In the genomic region with DNA sequence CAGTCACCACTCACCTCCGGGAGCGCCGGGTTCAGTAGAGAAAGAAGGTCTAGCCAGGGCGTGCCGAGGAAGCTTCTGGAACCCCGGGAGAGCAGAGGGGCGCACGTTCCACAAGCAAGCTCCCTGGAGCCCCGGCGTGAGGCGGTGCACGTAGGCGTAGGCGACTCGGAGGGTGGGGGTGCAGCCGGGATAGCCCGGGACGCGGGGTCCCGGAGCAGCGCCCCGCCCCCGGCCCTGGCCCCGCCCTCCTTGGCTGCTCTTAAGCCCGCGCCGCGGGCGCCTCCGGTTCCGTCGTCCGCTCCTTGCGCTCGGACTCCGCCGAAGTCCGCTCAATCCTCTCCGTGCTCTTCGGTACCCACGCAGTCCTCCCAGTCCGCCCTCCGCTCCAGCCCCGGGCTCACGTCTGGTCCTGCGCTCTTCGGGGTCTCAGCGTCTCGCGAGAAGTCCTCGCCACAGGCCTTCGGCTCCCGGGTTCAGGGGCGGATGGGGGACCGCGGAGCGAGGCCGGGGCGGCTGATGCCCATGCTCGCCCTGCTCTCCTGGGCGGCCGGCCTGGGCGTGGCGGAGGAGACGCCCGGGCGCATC, we compare ENCODE assay signal across 8 mouse cellular contexts. TPM values are rescaled to one million over a fixed set of nuclear protein-coding genes. Genes with fewer than 3 reads are reported as not detected.
A peak's percentile ranks its signal among the peaks of the same experiment; 100 is the strongest.
DNase-seq lines count a peak whose midpoint lies in the region; ATAC-seq lines count a peak whose summit lies in the region.

A gene (plus strand): TSS at position 247 of the 585 bp plus-strand sequence.

- no peaks in the 10 kb centered on the region for H3K9me3 ChIP-seq in erythroblast, embryonic 14.5 days (ENCODE audit: control insufficient read depth, low read length)
- H3K9me3 ChIP-seq in limb, embryonic 12.5 days: no peaks in the 10 kb centered on the region
- no peaks in the 10 kb centered on the region for H3K9me3 ChIP-seq in midbrain, embryonic 12.5 days

- peaks cover 20% of the 10 kb centered on the region for H3K27me3 ChIP-seq in erythroblast, embryonic 14.5 days (ENCODE audit: control insufficient read depth)
- no peaks in the 10 kb centered on the region for H3K27me3 ChIP-seq in limb, embryonic 12.5 days
- no peaks in the 10 kb centered on the region for H3K27me3 ChIP-seq in midbrain, embryonic 12.5 days

- H3K4me3 ChIP-seq in erythroblast, embryonic 14.5 days (replicated peaks): peak within 1 kb of the TSS; percentile 55
- H3K4me3 ChIP-seq in limb, embryonic 12.5 days (replicated peaks): peak within 1 kb of the TSS; percentile 79
- H3K4me3 ChIP-seq in midbrain, embryonic 12.5 days: peak within 1 kb of the TSS; percentile 66

- DNase-seq in embryo, embryonic 10 days (ENCODE audit: low spot score): peak; percentile 82
- peak; percentile 75 for DNase-seq in gastrocnemius, postnatal 14 days
- peak; percentile 52 for DNase-seq in induced T-regulatory cell, adult 2 months (ENCODE audit: low read depth)
- peak; percentile 44 for DNase-seq in skeletal muscle tissue, adult 2 months (ENCODE audit: low read depth, low spot score)

- H3K4me2 ChIP-seq in limb, embryonic 12.5 days: peak within 1 kb of the TSS; percentile 63
- peak within 1 kb of the TSS; percentile 79 for H3K4me2 ChIP-seq in midbrain, embryonic 12.5 days (replicated peaks)

- H3K27ac ChIP-seq in limb, embryonic 12.5 days: peak within 1 kb of the TSS; percentile 95
- peak within 1 kb of the TSS; percentile 64 for H3K27ac ChIP-seq in midbrain, embryonic 12.5 days (replicated peaks)

- intact Hi-C loops in gastrocnemius, postnatal 14 days (cut with DNase I; ENCODE audit: low total_unique reads): no loop called here

- under 1% methylated on average over 65 of the region's 67 CpGs for WGBS in limb, embryonic 12.5 days
- 0% methylated on average over 45 of the region's 67 CpGs for WGBS in midbrain, embryonic 12.5 days

- no peak for ATAC-seq in erythroblast, adult 5-6 weeks (replicated peaks; ENCODE audit: low FRiP score, poor library complexity, severe bottlenecking)
- ATAC-seq in limb, embryonic 12.5 days (ENCODE audit: insufficient number of reproducible peaks, insufficient read depth, low FRiP score, low TSS enrichment, low read depth): peak; percentile 94
- peak; percentile 94 for ATAC-seq in midbrain, embryonic 12.5 days (ENCODE audit: low FRiP score, low read depth)

- peaks cover 10% of the 10 kb centered on the region for H3K4me1 ChIP-seq in erythroblast, embryonic 14.5 days (ENCODE audit: control insufficient read depth)
- H3K4me1 ChIP-seq in limb, embryonic 12.5 days (replicated peaks): peaks cover 49% of the 10 kb centered on the region
- H3K4me1 ChIP-seq in midbrain, embryonic 12.5 days: peaks cover 17% of the 10 kb centered on the region

- H3K9ac ChIP-seq in limb, embryonic 12.5 days (replicated peaks): peak within 1 kb of the TSS; percentile 89
- H3K9ac ChIP-seq in midbrain, embryonic 12.5 days (replicated peaks): peak within 1 kb of the TSS; percentile 84

- H3K36me3 ChIP-seq in erythroblast, embryonic 14.5 days (ENCODE audit: control insufficient read depth): no peaks in the 10 kb centered on the region
- H3K36me3 ChIP-seq in limb, embryonic 12.5 days: no peaks in the 10 kb centered on the region
- no peaks in the 10 kb centered on the region for H3K36me3 ChIP-seq in midbrain, embryonic 12.5 days

RNA-seq across cellular contexts. Expression of the gene that starts here (rescaled TPM):
- not detected in 2 replicates for polyA plus RNA-seq in erythroblast, embryonic 14.5 days (2012)
- not detected in 2 replicates for total RNA-seq in erythroblast, adult 5-6 weeks (2015; ENCODE audit: low replicate concordance)
- total RNA-seq in erythroblast, adult 5-6 weeks (2017; ENCODE audit: low replicate concordance): not detected in 2 replicates
- 1 to 10 TPM; 7.5 to 9.0 TPM for total RNA-seq in gastrocnemius, postnatal 14 days (2021)
- polyA plus RNA-seq in limb, embryonic 12.5 days (2016; fragmentation: Nextera tagmentation; extraction: Ambion mirVana): 51.5 and 52.2 TPM in 2 replicates
- 21.9 and 23.5 TPM in 2 replicates for polyA plus RNA-seq in midbrain, embryonic 12.5 days (2016; fragmentation: Nextera tagmentation; extraction: Ambion mirVana)

Comparison
In these comparisons a context has a peak if more than half of its experiments do, and no peak if none do; other contexts are left out.
1. RNA of the gene that starts here (total RNA-seq): 7.5 to 9.0 TPM in gastrocnemius, postnatal 14 days; not detected in erythroblast, adult 5-6 weeks; every median in the first group is over 4 times any median in the second.
2. RNA of the gene that starts here (polyA plus RNA-seq): 51.5 to 52.2 TPM in limb, embryonic 12.5 days and 21.9 to 23.5 TPM in midbrain, embryonic 12.5 days; not detected in erythroblast, embryonic 14.5 days; every median in the first group is over 10 times any median in the second.
3. Peak in every context shown above with its lines, with median percentiles within 50 percentile points of each other: H3K4me3 ChIP-seq and DNase-seq.